In genomic region chrX:17175748-17176147, GRCm38 (mm10) we compare ENCODE assay signal across 16 mouse cellular contexts.
"Had no signal": no experiment of that assay in that cellular context is flagged by ENCODE, and none has a peak within 500 bp of the region (broad histone marks: within the 10 kb centered on the region; RNA-seq: fewer than 3 reads in every experiment).

No protein-coding gene starts in this region.

- H3K4me1 ChIP-seq: neural tube, embryonic 13.5 days; neural tube, embryonic 15.5 days; stomach, embryonic 15.5 days had no signal

- DNase-seq: retina, postnatal 1 day; right cerebral cortex, adult 18-20 months; right cerebral cortex, postnatal 14 days; right cerebral cortex, postnatal 25 days; right cerebral cortex, postnatal 4 days; spleen, adult 18-20 months; thymus, adult 18-20 months; thymus, adult 2 months; thymus, postnatal 14 days; thymus, postnatal 25 days; thymus, postnatal 36 days; thymus, postnatal 4 days had no signal

- H3K27ac ChIP-seq: neural tube, embryonic 13.5 days; neural tube, embryonic 15.5 days; stomach, embryonic 15.5 days; stomach, postnatal 0 days had no signal

- H3K27me3 ChIP-seq: neural tube, embryonic 13.5 days; neural tube, embryonic 15.5 days; stomach, embryonic 15.5 days had no signal

- H3K4me3 ChIP-seq: neural tube, embryonic 13.5 days; neural tube, embryonic 15.5 days; stomach, embryonic 15.5 days had no signal
